Mouse (Mus musculus) cerebellum, adult (tissue): Measurements from ENCODE around the gene Nemp1.
A peak's percentile ranks its signal among the peaks of the same experiment; 100 is the strongest.

ENCODE experiments used
- ATAC-seq: cut with Nextera tagmentation; 2 replicates; pipeline ENCODE4 v1.9.2; 2017; ENCODE audit warnings: mild to moderate bottlenecking, moderate library complexity, mixed read lengths; ENCODE audit not compliant: insufficient number of reproducible peaks, low FRiP score, low TSS enrichment

Nemp1 gene

DNA sequence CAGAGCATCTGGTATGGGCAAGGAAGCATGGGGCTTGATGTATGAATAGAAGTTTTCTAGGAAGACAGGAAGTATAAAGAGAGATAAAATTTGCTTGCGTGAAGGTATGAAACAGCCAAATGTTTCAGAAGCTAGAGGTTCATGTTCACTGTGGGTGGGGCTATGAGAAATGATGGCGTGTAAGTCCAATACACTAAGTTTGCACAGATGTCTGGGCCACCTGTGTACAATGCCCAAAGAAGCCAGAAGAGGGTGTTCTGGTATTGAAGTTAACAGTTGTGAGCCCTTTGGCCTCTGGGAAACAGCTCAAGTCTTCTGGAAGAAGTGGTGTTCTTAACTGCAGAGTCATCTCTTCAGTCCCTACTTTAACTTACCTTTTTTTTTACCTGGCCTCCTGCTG is 3.5 kb downstream of the Nemp1 start:
- no peak for ATAC-seq

DNA sequence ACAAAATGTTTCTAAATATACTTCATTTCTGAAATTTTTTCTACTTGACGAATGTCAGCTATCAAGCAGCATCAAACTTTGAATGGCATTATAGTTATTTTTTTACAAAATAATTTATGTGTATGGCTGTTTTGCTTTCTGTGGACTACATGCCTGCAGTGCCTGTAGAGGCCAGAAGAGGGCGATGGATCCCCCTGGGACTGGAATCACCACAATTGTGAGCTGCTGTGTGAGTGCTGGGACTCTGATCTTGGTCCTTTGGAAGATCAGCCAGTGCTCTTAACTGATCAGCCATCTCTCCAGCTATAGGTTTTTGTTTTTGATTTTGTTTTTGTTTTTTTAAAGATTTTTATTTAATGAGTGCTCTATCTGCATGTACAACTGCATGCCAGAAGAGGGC is 4.6 kb downstream of the Nemp1 start:
- ATAC-seq = no peak

DNA sequence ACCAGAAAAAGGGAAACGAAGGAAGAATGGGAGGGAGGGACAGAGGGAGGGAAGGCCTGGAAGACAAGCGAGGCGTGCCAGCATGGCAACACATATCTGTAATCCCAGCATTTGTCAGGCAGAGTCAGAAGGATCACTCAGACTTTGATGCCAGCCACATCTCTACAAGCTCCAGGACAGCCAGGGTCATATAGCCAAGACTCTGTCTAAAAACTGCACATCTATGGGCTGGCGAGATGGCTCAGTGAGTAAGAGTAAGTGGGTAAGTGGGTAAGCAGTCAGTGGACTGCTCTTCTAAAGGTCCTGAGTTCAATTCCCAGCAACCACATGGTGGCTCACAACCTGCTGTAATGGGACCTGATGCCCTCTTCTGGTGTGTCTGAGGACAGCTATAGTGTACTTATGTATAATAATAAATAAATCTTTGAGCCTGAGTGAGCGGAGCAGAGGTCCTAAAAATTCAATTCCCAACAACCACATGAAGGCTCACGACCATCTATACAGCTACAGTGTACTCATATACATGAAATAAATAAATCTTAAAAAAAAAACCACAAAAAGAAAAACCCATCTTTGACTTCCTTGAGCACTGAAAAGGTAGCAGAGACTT is 7.5 kb downstream of the Nemp1 start:
- ATAC-seq = no peak

DNA sequence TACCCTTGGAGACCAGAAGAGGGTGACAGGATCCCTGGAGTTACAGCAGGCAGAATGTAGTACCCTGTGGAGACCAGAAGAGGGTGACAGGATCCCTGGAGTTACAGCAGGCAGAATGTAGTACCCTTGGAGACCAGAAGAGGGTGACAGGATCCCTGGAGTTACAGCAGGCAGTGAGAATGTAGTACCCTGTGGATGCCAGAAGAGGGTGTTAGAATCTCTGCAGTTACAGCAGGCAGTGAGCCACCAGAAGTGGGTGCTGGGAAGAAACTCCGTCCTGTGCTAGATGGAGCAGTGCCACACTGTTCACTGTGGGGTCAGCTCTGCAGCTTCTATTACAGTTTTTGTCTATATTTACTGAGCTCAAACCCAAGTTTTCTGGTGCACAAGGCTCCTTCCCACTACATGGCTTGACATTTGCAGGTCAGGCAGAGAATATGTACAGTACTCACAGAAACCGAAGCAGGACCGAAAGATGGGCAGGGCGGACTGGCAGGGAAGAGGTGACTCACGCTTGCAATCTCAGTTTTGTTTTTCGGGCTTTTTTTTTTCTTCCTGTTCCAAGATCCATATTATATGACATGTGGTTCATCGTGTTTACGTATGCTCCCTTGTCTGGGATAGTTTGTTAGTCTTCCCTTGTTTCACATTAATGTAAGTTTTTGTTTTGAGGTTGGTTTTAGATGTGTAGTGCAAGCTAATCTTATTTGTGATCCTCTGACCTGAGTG is 8.3 kb downstream of the Nemp1 start:
- peak; percentile 78 for ATAC-seq

DNA sequence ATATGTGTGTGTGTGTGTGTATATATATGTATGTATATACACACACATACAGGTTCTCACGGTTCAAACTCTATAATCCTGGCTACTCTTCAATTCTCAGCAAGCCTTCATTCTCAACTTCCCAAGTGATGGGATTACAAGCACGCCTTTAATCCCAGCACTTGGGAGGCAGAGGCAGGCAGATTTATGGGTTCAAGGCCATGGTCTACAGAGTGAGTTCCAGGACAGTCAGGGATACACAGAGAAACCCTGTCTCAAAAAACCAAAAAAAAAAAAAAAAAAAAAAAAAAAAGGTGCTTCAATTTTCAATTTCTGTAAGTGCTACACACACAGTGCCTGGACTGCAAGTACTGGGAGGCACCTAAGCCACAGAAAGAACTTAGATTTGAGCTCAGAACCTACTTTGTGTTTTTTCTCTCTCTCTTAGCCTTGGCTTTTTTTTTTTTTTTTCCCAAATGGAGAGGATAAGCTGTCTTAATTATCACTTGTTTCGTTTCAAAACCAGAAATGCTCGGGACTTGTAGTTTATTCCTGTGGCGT is 9.2 kb downstream of the Nemp1 start:
- no peak for ATAC-seq

DNA sequence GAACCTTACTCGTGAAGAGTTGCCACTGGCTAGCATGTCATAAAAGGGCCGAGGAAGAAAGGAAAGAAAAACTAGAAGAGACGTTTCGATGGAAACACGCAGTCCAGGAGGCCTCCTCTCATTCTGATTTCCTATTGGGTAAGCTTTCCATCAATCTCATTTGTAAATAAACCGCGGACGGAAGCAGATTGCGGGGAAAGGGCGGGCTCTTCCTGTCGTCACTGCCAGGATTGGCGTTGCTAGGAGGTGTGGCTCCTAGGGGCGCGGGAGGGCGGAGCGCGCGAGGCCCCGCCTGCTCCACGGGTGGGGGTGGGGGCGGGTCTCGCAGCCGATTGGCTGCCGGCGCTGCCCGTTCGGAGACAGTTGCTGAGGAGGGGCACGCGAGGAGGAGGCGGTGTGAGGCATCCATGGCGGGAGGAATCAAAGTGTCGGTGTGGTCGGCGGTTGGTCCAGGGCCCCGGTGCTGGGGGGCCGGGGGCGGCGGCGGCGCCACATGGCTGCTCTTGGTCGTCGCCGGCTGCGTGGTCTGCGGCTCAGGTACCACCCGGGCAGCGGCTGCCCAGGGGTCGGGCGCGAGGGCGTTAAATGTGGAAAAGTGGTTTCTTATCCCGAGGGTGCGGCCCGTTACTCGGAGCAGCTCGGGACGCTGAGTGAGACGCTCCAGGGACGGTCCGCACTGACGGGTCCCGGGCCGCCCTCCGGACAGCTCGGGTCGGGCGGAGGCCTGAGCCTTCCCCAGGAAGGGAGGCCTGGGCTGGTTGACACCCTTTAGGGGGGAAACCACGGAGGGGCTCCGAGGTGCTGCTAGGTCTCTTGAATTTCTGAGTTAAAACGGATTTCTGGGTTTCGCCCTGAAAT is 10.2 kb downstream of the Nemp1 start:
- ATAC-seq = peak; percentile 91

DNA sequence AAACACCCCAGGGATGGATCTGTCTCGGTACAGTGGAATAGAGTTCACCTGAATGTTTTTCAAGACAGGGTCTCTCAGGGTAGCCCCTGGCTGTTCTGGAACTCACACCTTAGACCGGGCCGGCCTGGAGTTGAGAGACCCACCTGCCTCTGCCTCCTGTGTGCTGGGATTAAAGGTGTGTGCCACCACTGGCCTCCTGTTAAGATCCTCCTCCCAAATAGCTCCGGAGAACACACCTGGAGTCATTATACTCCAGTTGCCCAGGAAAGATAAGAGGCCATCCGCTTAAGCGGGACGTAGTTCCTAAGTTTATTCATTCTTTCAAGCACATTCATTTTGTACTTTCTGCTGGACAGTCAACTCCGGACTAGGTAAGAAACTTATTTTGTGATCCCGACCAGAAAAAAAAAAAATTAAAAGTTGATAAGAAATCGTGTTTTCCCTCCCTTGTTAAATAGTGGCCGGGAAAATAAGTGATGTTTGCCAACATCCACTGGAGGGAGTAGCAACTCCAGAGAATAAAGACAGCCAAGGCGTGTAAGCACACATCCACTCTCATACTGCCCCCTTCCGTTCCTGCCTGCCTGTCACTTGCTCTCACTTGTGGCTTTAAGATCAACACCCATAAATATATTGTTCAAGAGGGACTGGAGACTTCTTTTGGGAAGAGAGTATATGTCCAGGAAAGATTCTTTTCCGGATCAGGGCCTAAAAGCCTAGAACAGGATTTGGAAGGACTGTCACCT is 11.1 kb downstream of the Nemp1 start:
- 0 out of 2 replicates have a peak, but pooled peaks have one; percentile 4 for ATAC-seq

DNA sequence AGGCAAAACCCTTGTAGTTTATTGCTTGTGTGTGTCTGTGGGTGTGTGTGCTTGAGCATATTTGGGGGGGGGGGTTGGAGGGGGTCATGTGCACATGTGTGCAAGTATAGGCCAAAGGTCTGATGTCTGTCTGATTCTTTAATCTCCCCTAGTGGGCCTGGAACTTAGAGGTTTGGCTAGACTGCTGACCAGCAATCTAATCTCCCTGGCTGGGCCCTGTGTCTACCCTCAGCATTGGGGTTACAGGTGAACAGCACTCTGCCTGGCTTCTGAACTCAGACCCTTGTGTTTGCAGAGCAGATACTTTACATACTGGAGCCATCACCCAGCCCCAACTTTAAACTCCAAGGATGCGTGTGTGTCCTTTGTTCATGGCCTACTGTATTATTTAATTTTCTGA is 12.5 kb downstream of the Nemp1 start:
- ATAC-seq = no peak

DNA sequence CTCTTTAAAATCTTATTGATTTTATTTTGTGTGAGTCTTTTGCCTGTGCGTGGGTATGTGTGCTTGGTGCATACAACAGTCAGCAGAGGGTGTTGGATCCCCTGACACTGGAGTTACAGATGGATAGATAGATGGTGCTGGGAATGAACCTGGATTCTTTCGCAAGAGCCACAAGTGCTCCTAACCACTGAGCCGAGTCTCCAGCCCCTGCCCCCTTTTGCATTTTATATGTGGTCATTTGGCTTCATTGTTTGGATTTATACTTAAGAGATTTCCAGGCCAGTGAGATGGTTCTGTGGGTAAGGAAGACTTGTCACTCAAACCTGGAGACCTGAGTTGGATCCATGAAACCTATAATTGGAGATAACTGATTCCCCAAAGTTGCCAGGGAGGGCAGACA is 13.2 kb downstream of the Nemp1 start:
- ATAC-seq = no peak

DNA sequence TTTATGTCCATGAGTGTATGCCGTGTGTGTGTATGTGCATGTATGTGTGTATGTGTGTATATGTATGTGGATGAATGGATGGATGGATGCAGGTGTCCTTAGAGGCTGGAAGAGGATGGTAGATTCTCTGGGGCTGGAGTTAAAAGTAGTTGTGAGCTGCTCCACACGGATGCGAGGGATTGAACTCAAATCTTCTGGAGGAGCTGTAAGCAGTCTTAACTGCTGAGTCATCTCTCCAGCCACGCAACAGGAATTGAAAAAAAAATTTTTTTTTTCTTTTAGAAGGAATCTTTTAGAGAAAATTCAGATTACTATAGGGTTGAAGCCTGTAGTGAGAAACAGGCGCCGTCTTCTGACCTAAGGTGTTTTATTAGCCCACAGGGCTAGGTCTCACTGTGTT is 16.2 kb downstream of the Nemp1 start:
- no peak for ATAC-seq

DNA sequence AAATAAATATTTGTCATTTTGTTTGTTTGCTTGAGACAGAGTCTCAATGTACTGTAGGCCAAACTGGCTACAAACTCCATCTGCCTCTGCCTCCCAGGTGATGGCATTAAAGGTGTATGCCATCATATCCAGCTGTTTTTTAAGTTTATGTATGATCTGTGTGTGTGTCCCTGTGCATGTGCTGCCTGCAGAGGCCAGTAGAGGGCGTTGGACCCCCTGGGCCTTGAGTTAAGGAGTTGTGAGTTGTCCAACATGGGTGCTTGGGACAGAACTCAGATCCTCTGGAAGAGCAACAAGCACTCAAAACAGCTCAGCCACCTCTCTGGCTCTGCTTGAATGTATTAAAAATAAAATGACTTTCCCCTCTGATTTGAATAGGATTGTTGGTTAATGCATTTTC is 24.4 kb downstream of the Nemp1 start:
- no peak for ATAC-seq

DNA sequence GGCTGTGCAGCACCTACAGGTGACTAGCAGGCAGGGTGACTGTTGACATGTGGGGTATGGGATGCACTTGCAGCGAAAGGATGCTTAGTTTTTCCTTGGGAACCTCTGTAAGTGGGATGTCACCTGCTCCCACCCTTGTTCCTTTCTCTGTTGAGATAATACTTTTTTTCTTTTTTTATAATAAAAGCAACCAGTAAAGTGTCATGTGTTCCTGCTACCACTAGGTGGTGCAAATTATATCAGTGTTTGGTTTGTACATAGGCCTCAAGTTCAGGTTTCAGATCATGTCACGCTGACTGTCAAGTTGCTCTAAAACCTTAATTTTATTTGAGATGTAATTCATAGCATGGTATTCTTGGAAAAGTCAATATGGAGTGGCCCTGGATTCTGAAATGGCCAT is 27.9 kb downstream of the Nemp1 start:
- ATAC-seq = no peak

DNA sequence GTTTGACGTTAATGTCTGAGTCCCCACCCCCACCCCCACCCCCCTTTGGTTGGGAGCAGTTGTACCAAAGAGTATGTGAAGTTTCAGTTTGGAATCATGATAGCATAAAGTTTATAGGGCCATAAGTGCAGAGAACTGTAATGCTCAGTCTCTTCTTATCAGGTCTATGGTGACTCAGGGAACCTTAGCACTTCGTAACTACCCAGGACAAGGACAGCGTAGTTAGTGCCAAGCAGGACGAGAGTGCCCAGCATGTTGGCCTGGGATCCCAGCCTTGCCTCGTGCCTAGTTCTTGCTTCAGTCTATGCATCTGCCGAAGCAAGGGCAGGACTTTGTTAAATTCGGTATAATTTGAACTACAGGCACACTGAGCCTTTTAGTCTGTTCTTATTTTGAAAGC is 29.1 kb downstream of the Nemp1 start:
- no peak for ATAC-seq

DNA sequence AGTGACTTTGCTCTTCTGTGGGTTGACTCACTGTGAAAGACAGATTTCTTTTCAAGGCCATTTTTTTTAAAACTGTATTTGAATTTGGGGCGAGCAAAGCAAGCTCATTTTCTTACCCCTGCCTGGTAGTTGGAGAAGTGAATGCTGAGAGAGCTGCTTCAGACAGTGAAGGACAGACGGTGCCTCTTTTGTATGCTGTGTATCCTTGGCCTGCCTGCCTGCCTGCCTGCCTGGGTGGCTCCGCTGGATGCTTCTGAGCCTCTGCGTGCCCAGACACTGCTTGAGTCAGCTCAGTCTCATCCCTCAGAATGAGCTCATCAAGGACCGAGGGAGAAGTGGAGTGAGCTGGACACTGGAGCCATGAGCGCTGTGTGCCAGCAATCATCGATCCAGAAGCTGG is 32.3 kb downstream of the Nemp1 start:
- ATAC-seq = no peak

DNA sequence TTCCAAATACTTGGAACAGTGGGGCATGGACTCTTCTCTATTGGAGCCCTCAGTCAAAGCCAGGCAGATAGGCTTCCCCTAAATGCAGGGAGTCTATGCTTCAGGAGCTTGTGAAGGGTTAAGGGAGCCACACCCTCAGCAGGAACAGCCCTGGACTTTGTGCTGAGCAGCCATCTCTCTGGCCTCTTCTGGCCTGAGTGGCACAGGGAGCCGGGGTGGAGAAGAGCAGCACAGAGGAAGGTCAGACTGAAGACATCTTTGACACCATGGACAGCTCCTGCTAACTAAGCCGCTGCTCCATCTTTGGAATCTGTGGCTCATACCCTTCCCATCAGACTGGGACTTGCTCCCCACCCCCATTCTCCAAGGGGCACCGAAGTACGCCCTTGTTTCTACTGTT is 36.6 kb downstream of the Nemp1 start:
- no peak for ATAC-seq

DNA sequence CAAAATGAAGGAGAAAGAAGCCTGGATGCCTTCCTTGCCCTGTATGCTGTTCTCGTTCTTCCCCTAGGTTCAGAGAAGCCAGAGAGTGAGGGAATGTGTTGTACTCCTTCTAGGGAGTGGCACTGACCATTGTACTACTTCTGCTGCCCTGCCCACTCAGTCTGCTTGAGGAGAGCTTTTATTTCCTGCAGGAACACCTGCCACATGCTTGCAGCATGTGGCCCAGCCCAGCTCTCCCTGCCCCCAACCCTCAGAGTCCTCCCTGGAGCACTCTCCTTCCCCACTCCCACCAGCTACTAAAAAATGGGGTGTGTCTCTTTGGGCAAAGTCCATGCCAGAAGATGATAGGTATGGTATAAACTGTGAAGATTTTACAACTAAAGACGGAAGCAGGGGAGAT is 37.6 kb downstream of the Nemp1 start:
- no peak for ATAC-seq

DNA sequence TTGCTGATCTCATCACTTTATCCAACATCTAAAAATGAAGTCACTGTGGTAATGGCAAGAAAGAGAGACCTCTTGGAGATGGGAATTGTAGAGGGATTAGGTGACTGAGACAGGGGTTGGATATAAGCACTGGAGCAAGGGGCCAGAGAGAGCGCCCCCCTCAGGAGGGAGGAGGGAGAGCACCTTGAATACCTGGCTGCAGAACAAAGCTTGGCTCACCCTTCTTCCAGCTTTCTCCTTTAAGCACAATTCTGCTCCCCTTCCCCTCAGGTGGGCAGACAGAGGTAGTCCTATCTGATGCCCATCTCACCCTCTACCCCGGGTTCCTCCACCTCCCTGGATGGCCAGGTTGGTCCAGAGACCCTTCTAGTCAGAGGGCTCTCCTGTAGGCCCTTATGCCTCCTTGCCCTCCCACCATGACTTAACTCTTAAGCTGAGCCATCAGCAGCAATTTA is 38.1 kb downstream of the Nemp1 start, which contains the start of gene Myo1a:
Myo1a (plus strand) TSS at position 405 of the 455 bp plus-strand sequence.
- no peak for ATAC-seq

DNA sequence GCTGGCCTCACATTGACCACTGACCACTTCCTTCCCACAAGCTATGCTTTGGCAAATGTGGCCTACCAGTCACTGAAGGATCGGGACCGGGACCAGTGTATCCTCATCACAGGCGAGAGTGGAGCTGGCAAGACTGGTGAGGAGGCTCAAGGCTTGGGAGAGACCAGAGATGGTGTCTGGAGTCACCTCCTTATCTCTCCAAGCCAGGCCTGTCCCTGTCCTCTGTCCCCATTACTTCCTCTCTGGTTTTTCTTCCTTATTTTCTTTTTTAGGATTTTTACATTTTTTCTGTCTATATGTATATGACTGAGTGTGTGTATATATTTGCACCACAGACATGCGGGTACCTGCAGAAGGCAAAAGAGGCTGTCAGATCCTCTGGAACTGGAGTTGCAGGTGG is 39.1 kb downstream of the Nemp1 start:
- no peak for ATAC-seq

DNA sequence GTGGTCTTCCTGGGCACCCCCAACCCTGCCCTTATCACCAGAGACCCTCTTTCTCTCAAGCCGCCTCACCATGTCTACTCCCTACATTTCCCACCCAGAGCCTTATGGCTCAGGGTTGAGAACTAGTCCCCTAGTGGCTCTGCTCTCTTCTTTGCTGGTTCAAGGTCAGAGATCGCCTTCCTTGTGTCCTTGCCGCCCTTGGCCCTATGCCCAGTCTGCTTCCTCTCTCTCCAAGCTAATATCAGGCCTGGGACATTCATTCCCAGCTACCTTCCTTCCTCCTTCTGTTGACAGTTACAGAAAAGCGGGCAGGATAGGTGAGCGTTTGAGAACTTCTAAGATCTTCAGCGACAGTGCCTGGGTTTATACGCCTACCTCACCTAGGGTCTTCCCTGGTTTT is 41.0 kb downstream of the Nemp1 start:
- ATAC-seq = no peak

DNA sequence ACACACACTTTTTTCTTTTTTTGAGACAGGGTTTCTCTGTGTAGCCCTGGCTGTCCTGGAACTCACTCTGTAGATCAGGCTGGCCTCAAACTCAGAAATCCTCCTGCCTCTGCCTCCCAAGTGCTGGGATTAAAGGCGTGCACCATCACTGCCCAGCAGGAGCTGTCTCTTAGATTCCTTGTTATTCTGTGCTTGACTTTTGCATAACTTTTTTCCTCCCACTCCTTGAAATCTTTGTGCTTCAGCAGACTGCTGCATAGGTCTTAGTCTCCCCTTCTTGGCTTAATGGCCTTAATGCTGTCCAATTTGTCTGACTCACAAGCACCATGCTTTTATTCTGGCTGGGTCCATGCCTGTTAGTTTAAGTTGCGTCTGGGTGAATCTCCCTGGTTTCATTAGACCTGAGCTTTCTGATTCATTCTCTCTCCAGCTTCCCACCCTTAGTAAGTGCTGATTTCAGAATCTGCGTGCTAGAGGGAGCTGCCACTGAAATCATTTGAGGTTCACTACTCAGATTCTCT is 42.2 kb downstream of the Nemp1 start:
- ATAC-seq = no peak
